Mouse (Mus musculus): ENCODE results near the gene Ascc1. TPM values are rescaled to one million over a fixed set of nuclear protein-coding genes. Genes with fewer than 3 reads are reported as not detected.
A peak's percentile ranks its signal among the peaks of the same experiment; 100 is the strongest.

The Ascc1 gene
- polyA plus RNA-seq, 1 experiment from 2014 or later = 57.8 TPM

GRCm38 (mm10) chr10:59969821-59970449 lies 32.7 kb upstream of the Ascc1 start:
- 3% methylated on average over 25 of the region's 25 CpGs for WGBS
- H3K27ac ChIP-seq = peak overlapping the region; percentile 92
- H3K4me2 ChIP-seq (ENCODE audit: low read length) = peak overlapping the region; percentile 75
- no peaks in the 10 kb centered on the region for H3K9me3 ChIP-seq (replicated peaks; ENCODE audit: low read length)
- peak overlapping the region; percentile 41 for H3K4me3 ChIP-seq (replicated peaks; ENCODE audit: low read depth, low read length)
- no peaks in the 10 kb centered on the region for H3K36me3 ChIP-seq (ENCODE audit: insufficient read depth, low read length)
- DNase-seq (ENCODE audit: low spot score) (peak; percentile 87), ATAC-seq (replicated peaks; ENCODE audit: low FRiP score, low read depth) (peak; percentile 60)
- no peaks in the 10 kb centered on the region for H3K27me3 ChIP-seq (ENCODE audit: insufficient read depth, low read length)
- H3K4me1 ChIP-seq (replicated peaks; ENCODE audit: insufficient read depth, low read length) = peaks cover 35% of the 10 kb centered on the region
- no peak for TF ChIP-seq CTCF (IDR thresholded peaks at IDR 0.05; ENCODE audit: low read depth)
- peak overlapping the region; percentile 70 for H3K9ac ChIP-seq (ENCODE audit: low read depth, low read length)

- Histone ChIP-seq H3K4me3 (replicated peaks; ENCODE audit: low read depth, low read length) (no peak overlapping the region), H3K36me3 (ENCODE audit: insufficient read depth, low read length) (no peaks in the 10 kb centered on the region), H3K27ac (peak overlapping the region; percentile 92), H3K4me1 (replicated peaks; ENCODE audit: insufficient read depth, low read length) (peaks cover 29% of the 10 kb centered on the region; the same call in 1 of the 2 replicates), H3K27me3 (ENCODE audit: insufficient read depth, low read length) (no peaks in the 10 kb centered on the region), H3K9me3 (replicated peaks; ENCODE audit: low read length) (no peaks in the 10 kb centered on the region), H3K9ac (ENCODE audit: low read depth, low read length) (peak overlapping the region; percentile 70; the same call in 1 of the 2 replicates), H3K4me2 (ENCODE audit: low read length) (peak overlapping the region; percentile 75)
- ATAC-seq (replicated peaks; ENCODE audit: low FRiP score, low read depth) (no peak), DNase-seq (ENCODE audit: low spot score) (no peak)
- TF ChIP-seq CTCF (IDR thresholded peaks at IDR 0.05; ENCODE audit: low read depth) = no peak
- WGBS = 27% methylated on average over 6 of the region's 6 CpGs
Observed at GRCm38 (mm10) chr10:59970450-59971062, 32.0 kb upstream of the Ascc1 start.

- Histone ChIP-seq H3K27ac (0 out of 2 replicates have a peak overlapping the region, but pooled peaks have one; percentile 84), H3K9me3 (replicated peaks; ENCODE audit: low read length) (no peaks in the 10 kb centered on the region), H3K4me3 (replicated peaks; ENCODE audit: low read depth, low read length) (no peak overlapping the region), H3K36me3 (ENCODE audit: insufficient read depth, low read length) (no peaks in the 10 kb centered on the region), H3K9ac (ENCODE audit: low read depth, low read length) (no peak overlapping the region), H3K4me2 (ENCODE audit: low read length) (no peak overlapping the region), H3K4me1 (replicated peaks; ENCODE audit: insufficient read depth, low read length) (peaks cover 26% of the 10 kb centered on the region; the same call in 1 of the 2 replicates), H3K27me3 (ENCODE audit: insufficient read depth, low read length) (no peaks in the 10 kb centered on the region)
- DNase-seq (ENCODE audit: low spot score) (no peak), ATAC-seq (replicated peaks; ENCODE audit: low FRiP score, low read depth) (no peak)
- 89% methylated on average over 8 of the region's 8 CpGs for WGBS
- TF ChIP-seq CTCF (IDR thresholded peaks at IDR 0.05; ENCODE audit: low read depth) = no peak
Observed at GRCm38 (mm10) chr10:59971813-59972212, 30.8 kb upstream of the Ascc1 start.

GRCm38 (mm10) chr10:59972534-59972933 lies 30.1 kb upstream of the Ascc1 start:
- H3K27ac ChIP-seq = peak overlapping the region; percentile 84
- H3K9ac ChIP-seq (ENCODE audit: low read depth, low read length) = no peak overlapping the region
- WGBS = 59% methylated on average over 2 of the region's 2 CpGs
- peak; percentile 44 for DNase-seq (ENCODE audit: low spot score)
- TF ChIP-seq CTCF (IDR thresholded peaks at IDR 0.05; ENCODE audit: low read depth) = no peak
- H3K27me3 ChIP-seq (ENCODE audit: insufficient read depth, low read length) = no peaks in the 10 kb centered on the region
- H3K4me3 ChIP-seq (replicated peaks; ENCODE audit: low read depth, low read length) = no peak overlapping the region
- no peak for ATAC-seq (replicated peaks; ENCODE audit: low FRiP score, low read depth)
- H3K36me3 ChIP-seq (ENCODE audit: insufficient read depth, low read length) = no peaks in the 10 kb centered on the region
- H3K9me3 ChIP-seq (replicated peaks; ENCODE audit: low read length) = no peaks in the 10 kb centered on the region
- no peak overlapping the region for H3K4me2 ChIP-seq (ENCODE audit: low read length)
- peaks cover 26% of the 10 kb centered on the region; the same call in 1 of the 2 replicates for H3K4me1 ChIP-seq (replicated peaks; ENCODE audit: insufficient read depth, low read length)

GRCm38 (mm10) chr10:59972999-59973398 lies 29.6 kb upstream of the Ascc1 start:
- H3K36me3 ChIP-seq (ENCODE audit: insufficient read depth, low read length) = no peaks in the 10 kb centered on the region
- no peak overlapping the region for H3K9ac ChIP-seq (ENCODE audit: low read depth, low read length)
- no peaks in the 10 kb centered on the region for H3K27me3 ChIP-seq (ENCODE audit: insufficient read depth, low read length)
- TF ChIP-seq CTCF (IDR thresholded peaks at IDR 0.05; ENCODE audit: low read depth) = no peak
- ATAC-seq (replicated peaks; ENCODE audit: low FRiP score, low read depth) = no peak
- no peak overlapping the region for H3K4me2 ChIP-seq (ENCODE audit: low read length)
- no peak for DNase-seq (ENCODE audit: low spot score)
- H3K4me3 ChIP-seq (replicated peaks; ENCODE audit: low read depth, low read length) = no peak overlapping the region
- H3K9me3 ChIP-seq (replicated peaks; ENCODE audit: low read length) = no peaks in the 10 kb centered on the region
- 89% methylated on average over 6 of the region's 6 CpGs for WGBS
- peaks cover 26% of the 10 kb centered on the region; the same call in 1 of the 2 replicates for H3K4me1 ChIP-seq (replicated peaks; ENCODE audit: insufficient read depth, low read length)
- H3K27ac ChIP-seq = peak overlapping the region; percentile 84

- WGBS = 84% methylated on average over 4 of the region's 4 CpGs
- Histone ChIP-seq H3K4me2 (ENCODE audit: low read length) (no peak overlapping the region), H3K4me3 (replicated peaks; ENCODE audit: low read depth, low read length) (no peak overlapping the region), H3K4me1 (replicated peaks; ENCODE audit: insufficient read depth, low read length) (peaks cover 29% of the 10 kb centered on the region; the same call in 1 of the 2 replicates), H3K9ac (ENCODE audit: low read depth, low read length) (no peak overlapping the region), H3K9me3 (replicated peaks; ENCODE audit: low read length) (no peaks in the 10 kb centered on the region), H3K27me3 (ENCODE audit: insufficient read depth, low read length) (no peaks in the 10 kb centered on the region), H3K27ac (peak overlapping the region; percentile 84), H3K36me3 (ENCODE audit: insufficient read depth, low read length) (no peaks in the 10 kb centered on the region)
- DNase-seq (ENCODE audit: low spot score) (no peak), ATAC-seq (replicated peaks; ENCODE audit: low FRiP score, low read depth) (no peak)
- TF ChIP-seq CTCF (IDR thresholded peaks at IDR 0.05; ENCODE audit: low read depth) = no peak
Observed at GRCm38 (mm10) chr10:59973400-59973799, 29.2 kb upstream of the Ascc1 start.

Data from kidney, postnatal 0 days (tissue).